Mouse (Mus musculus): ENCODE results near the gene Tnfaip8l3. TPM values are rescaled to one million over a fixed set of nuclear protein-coding genes. Genes with fewer than 3 reads are reported as not detected.

The Tnfaip8l3 gene
- polyA plus RNA-seq, 1 experiment from 2014 or later: not detected

DNA sequence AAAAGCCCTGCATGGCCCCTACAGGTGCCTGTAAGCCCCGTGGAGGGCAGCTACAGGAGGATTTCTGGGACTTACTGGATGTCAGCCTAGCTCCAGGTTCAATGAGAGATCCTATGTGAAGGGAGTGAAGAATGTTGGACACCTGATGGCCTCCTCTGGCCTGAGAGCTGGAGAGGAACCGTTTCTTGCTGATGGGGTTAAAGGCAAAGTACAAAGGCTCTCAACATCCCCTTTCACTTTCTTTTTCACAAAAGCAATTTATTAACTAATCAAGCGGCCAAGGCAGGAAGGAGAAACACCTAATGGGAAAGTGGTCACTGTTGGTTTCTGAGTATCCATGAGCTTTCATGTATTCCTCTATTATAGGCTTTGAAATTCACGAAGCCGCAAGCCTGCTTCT lies 1.0 kb upstream of the Tnfaip8l3 start:
- Histone ChIP-seq H3K27ac (ENCODE audit: low read depth, low read length) (no peak overlapping the region), H3K4me1 (replicated peaks; ENCODE audit: control insufficient read depth, insufficient read depth, low read length) (no peaks in the 10 kb centered on the region), H3K4me2 (peak overlapping the region; percentile 81), H3K27me3 (replicated peaks; ENCODE audit: control insufficient read depth, insufficient read depth, low read length) (peaks cover 29% of the 10 kb centered on the region), H3K9ac (ENCODE audit: low read depth, low read length) (no peak overlapping the region), H3K9me3 (ENCODE audit: control insufficient read depth, low read length) (no peaks in the 10 kb centered on the region), H3K36me3 (ENCODE audit: control insufficient read depth, insufficient read depth, low read length) (no peaks in the 10 kb centered on the region), H3K4me3 (ENCODE audit: low read depth, low read length) (peak overlapping the region; percentile 49)
- WGBS: 46% methylated on average over 5 of the region's 5 CpGs
- ATAC-seq (replicated peaks; ENCODE audit: low FRiP score) (no peak), DNase-seq (ENCODE audit: low spot score) (no peak)

- H3K4me2 ChIP-seq: peak overlapping the region; percentile 81
- H3K4me1 ChIP-seq (replicated peaks; ENCODE audit: control insufficient read depth, insufficient read depth, low read length): no peaks in the 10 kb centered on the region
- peak overlapping the region; percentile 49 for H3K4me3 ChIP-seq (ENCODE audit: low read depth, low read length)
- H3K9me3 ChIP-seq (ENCODE audit: control insufficient read depth, low read length): no peaks in the 10 kb centered on the region
- ATAC-seq (replicated peaks; ENCODE audit: low FRiP score) (no peak), DNase-seq (ENCODE audit: low spot score) (peak; percentile 43)
- H3K27me3 ChIP-seq (replicated peaks; ENCODE audit: control insufficient read depth, insufficient read depth, low read length): peaks cover 29% of the 10 kb centered on the region
- no peak overlapping the region for H3K27ac ChIP-seq (ENCODE audit: low read depth, low read length)
- H3K9ac ChIP-seq (ENCODE audit: low read depth, low read length): no peak overlapping the region
- no peaks in the 10 kb centered on the region for H3K36me3 ChIP-seq (ENCODE audit: control insufficient read depth, insufficient read depth, low read length)
- WGBS: 2% methylated on average over 11 of the region's 11 CpGs
Observed at GRCm38 (mm10) chr9:54068777-54069176, 589 bp upstream of the Tnfaip8l3 start.

DNA sequence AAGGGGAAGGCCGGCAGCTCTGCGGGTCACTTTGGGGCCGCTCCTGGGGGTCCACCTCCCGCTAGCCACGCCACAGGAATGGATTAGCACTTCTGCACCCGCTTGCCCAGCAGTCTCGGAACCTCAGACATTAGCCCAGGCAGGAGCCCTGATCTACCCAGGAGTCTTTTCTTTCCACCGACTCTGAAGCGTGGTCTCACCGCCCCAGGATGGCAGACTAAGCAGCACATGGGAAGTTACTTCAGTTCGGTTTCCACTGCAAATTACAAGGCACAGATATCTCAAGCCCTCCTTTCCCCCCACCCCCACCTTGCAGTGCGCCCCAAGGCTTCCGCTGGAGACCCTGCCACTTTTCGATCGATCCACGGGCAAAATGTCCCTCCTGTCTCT lies 551 bp downstream of the Tnfaip8l3 start:
- Histone ChIP-seq H3K27me3 (replicated peaks; ENCODE audit: control insufficient read depth, insufficient read depth, low read length) (peaks cover 29% of the 10 kb centered on the region), H3K4me2 (peak overlapping the region; percentile 81), H3K36me3 (ENCODE audit: control insufficient read depth, insufficient read depth, low read length) (no peaks in the 10 kb centered on the region), H3K9me3 (ENCODE audit: control insufficient read depth, low read length) (no peaks in the 10 kb centered on the region), H3K4me1 (replicated peaks; ENCODE audit: control insufficient read depth, insufficient read depth, low read length) (no peaks in the 10 kb centered on the region), H3K4me3 (ENCODE audit: low read depth, low read length) (peak overlapping the region; percentile 49), H3K27ac (ENCODE audit: low read depth, low read length) (no peak overlapping the region), H3K9ac (ENCODE audit: low read depth, low read length) (no peak overlapping the region)
- WGBS: 4% methylated on average over 16 of the region's 16 CpGs
- DNase-seq (ENCODE audit: low spot score): no peak
- no peak; the same call in 1 of the 2 replicates for ATAC-seq (replicated peaks; ENCODE audit: low FRiP score)

DNA sequence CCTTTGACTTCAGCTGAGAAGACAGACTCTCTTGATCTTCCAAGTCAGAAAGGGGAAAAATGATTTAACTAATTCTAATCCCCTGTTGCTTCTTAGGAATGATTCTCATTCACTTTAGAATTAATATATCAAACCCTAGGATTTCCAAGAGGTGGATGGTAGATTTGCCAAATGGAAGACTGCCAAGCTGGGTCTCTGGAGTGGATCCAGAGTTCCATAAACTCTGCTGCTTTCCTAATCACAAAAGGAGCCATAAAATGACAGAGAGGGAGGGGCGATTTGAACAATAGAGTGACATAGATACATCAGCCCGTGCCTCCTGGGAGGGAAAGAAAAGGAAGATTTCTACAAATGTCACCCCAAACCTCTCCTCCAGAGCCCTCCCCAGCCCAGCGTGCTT lies 3.4 kb downstream of the Tnfaip8l3 start:
- DNase-seq (ENCODE audit: low spot score) (no peak), ATAC-seq (replicated peaks; ENCODE audit: low FRiP score) (no peak)
- Histone ChIP-seq H3K36me3 (ENCODE audit: control insufficient read depth, insufficient read depth, low read length) (no peaks in the 10 kb centered on the region), H3K4me3 (ENCODE audit: low read depth, low read length) (no peak overlapping the region), H3K4me2 (no peak overlapping the region), H3K27me3 (replicated peaks; ENCODE audit: control insufficient read depth, insufficient read depth, low read length) (peaks cover 29% of the 10 kb centered on the region), H3K4me1 (replicated peaks; ENCODE audit: control insufficient read depth, insufficient read depth, low read length) (no peaks in the 10 kb centered on the region), H3K9ac (ENCODE audit: low read depth, low read length) (no peak overlapping the region), H3K9me3 (ENCODE audit: control insufficient read depth, low read length) (no peaks in the 10 kb centered on the region), H3K27ac (ENCODE audit: low read depth, low read length) (no peak overlapping the region)
- 78% methylated on average over 3 of the region's 3 CpGs for WGBS

DNA sequence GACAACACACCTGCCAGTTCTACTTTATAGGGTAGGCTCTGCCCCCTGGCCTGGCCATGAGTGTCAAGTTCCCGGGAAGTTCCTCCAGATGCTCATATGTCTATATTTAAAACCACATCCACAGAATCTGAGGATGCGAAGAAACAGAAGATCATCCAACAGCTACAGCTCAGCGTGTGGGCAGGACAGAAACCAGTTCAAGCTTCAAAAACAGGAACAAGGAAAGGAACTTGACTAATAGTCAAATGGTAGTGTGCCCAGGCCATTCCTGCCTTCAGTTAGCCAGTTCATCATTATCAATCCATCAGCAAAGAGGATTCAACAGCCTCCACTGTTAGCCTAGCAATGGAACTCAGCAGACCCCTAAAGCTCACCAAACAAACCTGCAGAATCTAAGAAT lies 4.5 kb downstream of the Tnfaip8l3 start:
- no peaks in the 10 kb centered on the region for H3K36me3 ChIP-seq (ENCODE audit: control insufficient read depth, insufficient read depth, low read length)
- 75% methylated on average over 3 of the region's 3 CpGs for WGBS
- H3K4me1 ChIP-seq (replicated peaks; ENCODE audit: control insufficient read depth, insufficient read depth, low read length): no peaks in the 10 kb centered on the region
- H3K27me3 ChIP-seq (replicated peaks; ENCODE audit: control insufficient read depth, insufficient read depth, low read length): peaks cover 26% of the 10 kb centered on the region
- H3K9ac ChIP-seq (ENCODE audit: low read depth, low read length): no peak overlapping the region
- DNase-seq (ENCODE audit: low spot score): no peak
- H3K4me2 ChIP-seq: no peak overlapping the region
- no peak overlapping the region for H3K4me3 ChIP-seq (ENCODE audit: low read depth, low read length)
- no peaks in the 10 kb centered on the region for H3K9me3 ChIP-seq (ENCODE audit: control insufficient read depth, low read length)
- H3K27ac ChIP-seq (ENCODE audit: low read depth, low read length): no peak overlapping the region
- ATAC-seq (replicated peaks; ENCODE audit: low FRiP score): no peak

DNA sequence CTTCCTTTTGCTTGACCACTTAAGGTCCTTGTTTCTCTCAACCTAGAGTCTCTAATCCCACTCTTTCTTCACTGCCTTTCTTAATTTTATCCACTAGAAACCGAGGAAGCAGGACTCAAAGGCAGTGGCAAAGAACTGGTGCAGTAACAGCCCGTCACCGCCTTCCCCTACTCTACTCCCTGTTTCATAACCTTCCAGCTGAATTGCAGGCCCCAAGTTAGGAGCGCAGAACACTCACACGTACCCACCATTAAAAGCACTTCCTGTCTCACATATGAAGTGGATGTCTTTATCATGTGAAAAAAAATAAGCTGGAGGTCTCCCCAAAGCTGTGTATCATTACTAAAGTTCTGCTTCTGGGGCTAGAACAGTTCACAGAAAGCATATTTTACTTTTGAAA lies 6.5 kb downstream of the Tnfaip8l3 start:
- WGBS: 66% methylated on average over 5 of the region's 5 CpGs
- Histone ChIP-seq H3K9me3 (ENCODE audit: control insufficient read depth, low read length) (no peaks in the 10 kb centered on the region), H3K4me3 (ENCODE audit: low read depth, low read length) (no peak overlapping the region), H3K27me3 (replicated peaks; ENCODE audit: control insufficient read depth, insufficient read depth, low read length) (peaks cover 8% of the 10 kb centered on the region), H3K4me2 (no peak overlapping the region), H3K4me1 (replicated peaks; ENCODE audit: control insufficient read depth, insufficient read depth, low read length) (no peaks in the 10 kb centered on the region), H3K9ac (ENCODE audit: low read depth, low read length) (no peak overlapping the region), H3K27ac (ENCODE audit: low read depth, low read length) (no peak overlapping the region), H3K36me3 (ENCODE audit: control insufficient read depth, insufficient read depth, low read length) (no peaks in the 10 kb centered on the region)
- DNase-seq (ENCODE audit: low spot score) (no peak), ATAC-seq (replicated peaks; ENCODE audit: low FRiP score) (no peak)

DNA sequence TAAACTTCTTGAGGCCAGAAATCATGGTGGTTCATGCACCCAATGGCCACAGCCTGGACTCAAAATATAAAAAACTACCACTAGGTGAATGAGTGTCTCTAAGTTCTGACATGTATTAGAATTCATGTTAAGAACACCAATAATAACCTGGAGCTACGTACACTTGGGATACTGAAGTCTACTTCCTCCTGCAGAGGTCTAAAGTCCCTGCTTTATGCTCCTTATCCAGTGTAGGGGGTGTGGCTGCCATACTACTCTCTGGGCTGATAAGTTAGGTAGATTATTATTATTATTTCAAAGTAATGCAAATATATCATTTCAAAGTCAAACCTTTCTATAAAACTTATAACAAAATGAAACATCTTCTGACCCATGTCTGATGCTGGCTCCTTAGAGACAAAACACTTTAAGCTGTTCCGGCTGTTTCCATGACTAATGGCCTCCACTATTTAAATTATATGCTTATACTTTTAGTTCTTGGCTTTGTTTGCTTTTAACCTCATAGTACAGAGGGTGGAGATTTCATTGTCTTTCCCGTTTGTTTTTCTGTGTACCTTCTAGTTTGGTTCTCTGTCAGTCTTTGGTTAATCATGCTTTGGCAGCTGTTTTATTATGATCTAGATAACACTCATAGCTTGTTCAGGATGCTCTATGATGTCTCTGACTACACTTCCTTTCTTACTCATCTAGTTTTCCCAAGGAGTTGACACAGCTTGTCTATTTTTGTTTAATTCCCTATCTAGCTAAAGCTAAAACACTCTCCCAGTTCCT lies 16.7 kb downstream of the Tnfaip8l3 start:
- no peak overlapping the region for H3K9ac ChIP-seq (ENCODE audit: low read depth, low read length)
- WGBS: 76% methylated on average over 3 of the region's 3 CpGs

GRCm38 (mm10) chr9:54048978-54049377 lies 19.2 kb downstream of the Tnfaip8l3 start:
- 68% methylated on average over 5 of the region's 5 CpGs for WGBS
- ATAC-seq (replicated peaks; ENCODE audit: low FRiP score): no peak
- no peak overlapping the region for H3K4me2 ChIP-seq

More for the DNA sequence above, 16.7 kb downstream of the Tnfaip8l3 start:
- Histone ChIP-seq H3K4me3 (ENCODE audit: low read depth, low read length) (no peak overlapping the region), H3K9me3 (ENCODE audit: control insufficient read depth, low read length) (no peaks in the 10 kb centered on the region), H3K4me2 (no peak overlapping the region), H3K27me3 (replicated peaks; ENCODE audit: control insufficient read depth, insufficient read depth, low read length) (no peaks in the 10 kb centered on the region), H3K27ac (ENCODE audit: low read depth, low read length) (no peak overlapping the region), H3K36me3 (ENCODE audit: control insufficient read depth, insufficient read depth, low read length) (no peaks in the 10 kb centered on the region), H3K4me1 (replicated peaks; ENCODE audit: control insufficient read depth, insufficient read depth, low read length) (no peaks in the 10 kb centered on the region)
- ATAC-seq (replicated peaks; ENCODE audit: low FRiP score): no peak
- DNase-seq (ENCODE audit: low spot score): no peak

GRCm38 (mm10) chr9:54043067-54043466 lies 25.1 kb downstream of the Tnfaip8l3 start:
- Histone ChIP-seq H3K9me3 (ENCODE audit: control insufficient read depth, low read length) (no peaks in the 10 kb centered on the region), H3K4me2 (no peak overlapping the region), H3K27me3 (replicated peaks; ENCODE audit: control insufficient read depth, insufficient read depth, low read length) (no peaks in the 10 kb centered on the region), H3K36me3 (ENCODE audit: control insufficient read depth, insufficient read depth, low read length) (no peaks in the 10 kb centered on the region), H3K4me1 (replicated peaks; ENCODE audit: control insufficient read depth, insufficient read depth, low read length) (no peaks in the 10 kb centered on the region), H3K4me3 (ENCODE audit: low read depth, low read length) (no peak overlapping the region), H3K9ac (ENCODE audit: low read depth, low read length) (no peak overlapping the region), H3K27ac (ENCODE audit: low read depth, low read length) (no peak overlapping the region)
- ATAC-seq (replicated peaks; ENCODE audit: low FRiP score) (no peak), DNase-seq (ENCODE audit: low spot score) (no peak)
- 81% methylated on average over 5 of the region's 5 CpGs for WGBS

More at GRCm38 (mm10) chr9:54048978-54049377, 19.2 kb downstream of the Tnfaip8l3 start:
- Histone ChIP-seq H3K9ac (ENCODE audit: low read depth, low read length) (no peak overlapping the region), H3K27me3 (replicated peaks; ENCODE audit: control insufficient read depth, insufficient read depth, low read length) (no peaks in the 10 kb centered on the region), H3K4me1 (replicated peaks; ENCODE audit: control insufficient read depth, insufficient read depth, low read length) (no peaks in the 10 kb centered on the region), H3K9me3 (ENCODE audit: control insufficient read depth, low read length) (no peaks in the 10 kb centered on the region), H3K36me3 (ENCODE audit: control insufficient read depth, insufficient read depth, low read length) (no peaks in the 10 kb centered on the region), H3K4me3 (ENCODE audit: low read depth, low read length) (no peak overlapping the region), H3K27ac (ENCODE audit: low read depth, low read length) (no peak overlapping the region)
- no peak for DNase-seq (ENCODE audit: low spot score)
